Mouse (Mus musculus) liver, adult 2 months (tissue): Measurements from ENCODE around the gene Acta2.

Experiments
- CTCF ChIP-seq: fragments of 200-500 bp; IDR thresholded peaks from 2 replicates; pipeline ENCODE4 v1.5.1; 2011; ENCODE audit warnings: low read depth, low read length, control low read depth
- POLR2A ChIP-seq: fragments of 200-500 bp; IDR thresholded peaks from 2 replicates; pipeline ENCODE4 v1.6.1; 2011; ENCODE audit warnings: low read length, control low read depth; ENCODE audit not compliant: insufficient read depth; ENCODE audit errors: extremely low read depth

DNA sequence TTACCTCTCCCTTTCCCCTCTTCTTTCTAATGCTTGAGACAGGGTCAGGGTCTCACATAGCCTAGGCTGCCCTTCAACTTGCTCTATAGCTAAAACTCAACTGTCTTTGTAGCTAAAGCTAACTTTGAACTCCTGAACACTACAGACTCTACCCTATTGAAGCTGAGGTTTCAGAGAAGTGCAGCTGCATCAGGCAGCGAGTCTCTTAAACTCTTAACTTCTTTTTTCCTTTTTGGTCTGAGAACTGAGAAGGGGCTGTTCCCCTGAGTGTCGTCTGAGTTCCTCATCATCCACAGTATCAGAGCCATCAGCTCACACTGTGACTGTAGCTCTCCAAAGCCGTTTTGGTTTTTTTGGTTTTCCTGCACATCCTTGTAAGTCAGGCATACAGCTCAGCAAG is 37.6 kb downstream of the Acta2 start:
- TF ChIP-seq CTCF (no peak), POLR2A (no peak)
